Mouse (Mus musculus) heart, adult 18-20 months (tissue): ENCODE data around the gene Bco1. TPM values are rescaled to one million over a fixed set of nuclear protein-coding genes. Genes with fewer than 3 reads are reported as not detected.

Experiments used
- DNase-seq, 2 experiments: peaks; one replicate each; pipeline ENCODE4 v3.0.0; 2021 to 2022; ENCODE audit warnings: mixed read lengths in 1 of 2
- long read RNA-seq, 2 experiments: library from polyadenylated mRNA; stranded (forward); transcript quantifications; one replicate each; pipeline ENCODE4 v2.0.0; 2021
- total RNA-seq, 2 experiments: library from RNA; stranded (reverse); gene quantifications; 2 replicates each; pipeline ENCODE4 v1.2.3; 2021

The Bco1 gene
- under 1 TPM in 1 of 2 experiments, not detected in 1; 0.15 TPM for total RNA-seq
- long read RNA-seq, experiment 1 = 0 reads
- long read RNA-seq, experiment 2 = 0 reads

DNA sequence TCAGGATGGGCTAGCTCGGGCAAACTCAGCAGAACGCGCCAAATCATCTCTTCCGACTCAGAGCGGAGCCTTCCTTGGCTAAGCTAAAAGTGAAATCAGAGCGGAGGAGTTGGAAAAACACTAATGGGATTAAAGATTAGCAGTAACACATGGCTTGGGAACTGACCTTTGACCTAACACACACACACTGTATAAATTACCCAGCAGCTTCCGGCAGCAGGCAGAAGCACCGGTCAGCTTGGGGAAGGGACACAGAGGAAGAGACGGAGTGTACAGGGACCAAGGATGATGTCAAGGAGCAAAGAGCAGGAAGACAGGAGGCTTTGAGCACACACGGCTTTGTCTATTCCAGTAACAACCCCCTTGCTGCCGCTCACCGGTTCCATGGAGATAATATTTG lies at the start of gene Bco1:
TSS of gene Bco1 (plus strand) at position 208 of the 400 bp plus-strand sequence.
- DNase-seq = no peak

DNA sequence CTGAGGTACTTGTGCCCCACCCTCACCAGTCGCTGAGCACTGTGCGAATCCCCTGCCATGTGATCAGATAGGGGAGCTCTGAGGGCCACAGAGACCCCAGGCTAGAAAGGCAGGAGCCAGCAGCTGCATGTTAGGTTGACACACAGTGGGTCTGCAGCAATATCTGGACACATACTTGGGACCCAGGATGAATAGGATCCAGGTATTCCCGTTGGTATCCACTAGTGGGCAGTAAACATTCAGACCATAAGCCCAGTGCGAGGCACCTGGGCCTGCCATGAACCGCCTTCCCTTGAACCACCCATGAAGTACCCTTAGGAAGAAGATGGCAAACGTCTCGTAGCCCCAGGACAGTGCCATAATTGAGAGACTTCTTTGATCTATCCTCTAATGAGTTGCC lies 46.2 kb upstream of the Bco1 start:
- no peak for DNase-seq

DNA sequence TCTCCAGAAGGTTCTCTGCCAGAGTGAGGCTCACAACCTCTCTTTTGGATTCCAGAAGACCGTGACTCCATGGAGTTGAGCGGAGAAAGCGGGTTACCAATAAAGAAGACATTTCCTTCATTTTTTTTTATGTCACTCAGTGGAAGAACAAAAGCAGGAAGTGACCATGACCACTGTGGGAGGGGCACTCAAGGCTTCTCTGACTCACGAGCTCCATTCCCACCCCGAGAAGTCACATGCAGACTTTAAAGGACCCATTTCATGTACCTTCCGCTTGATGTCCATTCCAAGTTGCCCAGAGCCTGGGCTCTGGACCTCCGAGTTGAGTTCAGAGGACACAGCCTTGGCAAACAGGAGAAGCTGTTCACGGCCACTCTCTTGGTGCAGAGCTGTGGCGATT lies 44.9 kb upstream of the Bco1 start:
- peak in 1 of 2 experiments; percentile 36 for DNase-seq

DNA sequence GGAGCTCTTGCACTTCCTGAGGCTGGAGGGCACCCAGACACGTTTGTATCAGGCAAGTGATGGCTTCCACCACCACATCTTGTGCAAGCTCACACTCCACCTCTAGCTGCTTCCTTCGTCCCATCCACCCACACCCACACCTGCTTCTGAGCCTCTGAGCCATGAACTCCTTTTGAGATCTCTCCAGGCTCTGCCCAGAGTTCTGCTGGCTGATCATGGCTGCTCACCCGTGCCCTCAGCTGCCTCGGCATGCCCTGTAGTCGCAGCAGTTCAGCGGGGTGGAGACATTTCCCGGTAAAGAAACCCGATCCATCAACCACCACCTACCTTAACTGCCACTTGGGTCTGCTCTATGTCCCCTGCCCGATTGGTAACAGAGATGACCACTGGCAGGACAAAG lies 44.3 kb upstream of the Bco1 start:
- no peak for DNase-seq

DNA sequence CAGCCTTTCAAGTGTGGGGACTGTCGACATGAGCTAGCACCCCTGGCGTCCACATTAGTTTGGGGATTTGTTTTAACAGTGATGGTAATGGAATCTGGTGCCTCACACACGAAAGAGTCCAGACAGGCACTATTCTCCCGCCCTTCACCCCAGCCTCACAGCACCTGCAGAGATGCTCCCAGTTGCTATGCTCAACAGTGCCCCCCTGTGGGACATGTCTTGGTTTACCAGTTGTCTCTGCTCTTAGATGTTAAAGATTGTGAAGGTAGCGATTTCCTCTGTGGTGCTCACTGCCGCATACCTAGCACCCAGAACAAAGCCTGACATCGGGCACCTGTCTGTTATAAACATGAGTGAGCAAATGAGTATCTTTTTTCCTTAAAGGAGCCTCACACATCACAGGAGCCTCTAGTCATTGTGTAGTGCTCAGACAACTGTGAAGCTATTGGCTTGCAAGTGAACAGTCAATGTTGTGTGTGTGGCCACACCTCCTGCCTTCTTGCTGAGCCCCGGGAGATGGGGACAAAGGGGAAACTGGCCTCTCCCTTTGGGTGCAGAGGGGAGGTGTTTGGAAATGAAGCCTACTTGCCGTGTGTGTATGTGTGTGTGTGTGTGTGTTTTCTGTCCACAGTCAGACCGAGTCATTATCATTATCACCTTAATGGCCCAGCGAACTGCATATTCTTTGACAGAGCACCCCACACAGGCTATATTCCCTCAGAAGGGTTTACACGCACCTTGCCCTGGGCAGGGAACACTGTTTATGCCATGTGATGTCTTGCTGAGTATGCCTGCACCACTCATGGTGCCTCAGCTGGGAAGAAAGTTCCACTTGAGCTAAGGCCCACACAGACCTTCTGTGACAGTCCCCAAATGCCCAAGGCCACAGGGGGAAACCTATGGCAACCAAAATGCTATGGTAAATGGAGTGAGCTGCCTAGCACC lies 42.2 kb upstream of the Bco1 start:
- no peak for DNase-seq

DNA sequence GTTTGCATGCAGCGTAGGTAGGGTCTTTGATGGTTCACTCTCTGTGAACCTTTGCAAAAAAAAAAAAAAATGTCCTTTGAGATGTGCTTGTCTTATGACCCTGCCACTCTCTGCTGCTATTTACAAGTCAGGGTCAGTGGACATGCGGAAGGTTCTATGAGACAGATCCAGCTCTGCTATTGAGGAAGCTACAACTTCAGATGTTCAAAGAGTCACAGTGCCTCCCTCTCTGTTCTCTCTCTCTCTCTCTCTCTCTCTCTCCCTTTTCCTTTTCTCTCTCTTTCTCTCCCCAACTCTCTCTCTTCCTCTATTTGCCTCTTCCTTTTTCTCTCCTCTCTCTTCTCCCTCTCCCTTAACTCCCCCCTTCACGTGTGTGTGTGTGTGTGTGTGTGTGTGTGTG lies 41.5 kb upstream of the Bco1 start:
- DNase-seq = no peak

DNA sequence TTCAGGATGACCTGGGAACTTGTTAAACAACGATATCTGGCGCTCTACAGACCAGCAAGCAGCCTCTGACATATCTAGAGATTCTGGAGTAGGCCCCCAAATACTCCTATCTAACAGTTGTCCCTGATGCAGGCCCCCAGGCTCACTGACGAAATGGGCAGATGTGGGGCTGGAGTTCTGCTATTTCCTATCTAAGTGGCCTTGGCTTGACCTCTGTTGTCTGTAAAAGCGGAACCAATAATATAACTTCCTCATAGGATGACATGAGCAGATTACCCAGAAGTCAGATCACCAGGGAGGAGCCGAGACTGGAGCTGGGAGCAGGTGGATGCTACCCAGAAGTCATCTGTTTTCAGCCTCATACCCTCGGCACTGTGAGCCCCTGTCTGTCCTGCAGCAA lies 40.6 kb upstream of the Bco1 start:
- DNase-seq = peak in 1 of 2 experiments; percentile 41

DNA sequence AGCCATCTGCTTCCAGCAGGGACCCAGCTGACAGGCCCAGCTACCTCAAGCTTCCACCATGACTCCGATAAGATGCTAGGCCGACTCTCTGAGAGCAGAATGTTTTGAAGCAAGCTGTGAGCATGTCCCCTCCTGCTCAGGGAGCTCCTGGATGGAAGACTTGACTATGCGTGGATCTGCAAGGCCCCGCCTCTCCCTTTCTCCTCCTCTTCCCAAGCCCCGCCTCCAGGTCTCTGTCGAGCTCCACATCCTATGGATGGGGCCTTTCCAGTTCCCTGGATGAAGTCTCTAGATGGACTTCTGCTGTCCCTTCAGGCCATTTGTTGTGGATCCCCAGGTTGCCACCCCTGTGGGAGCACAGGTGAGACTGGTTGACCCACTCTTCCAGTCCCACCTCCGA lies 36.6 kb upstream of the Bco1 start:
- DNase-seq = no peak

DNA sequence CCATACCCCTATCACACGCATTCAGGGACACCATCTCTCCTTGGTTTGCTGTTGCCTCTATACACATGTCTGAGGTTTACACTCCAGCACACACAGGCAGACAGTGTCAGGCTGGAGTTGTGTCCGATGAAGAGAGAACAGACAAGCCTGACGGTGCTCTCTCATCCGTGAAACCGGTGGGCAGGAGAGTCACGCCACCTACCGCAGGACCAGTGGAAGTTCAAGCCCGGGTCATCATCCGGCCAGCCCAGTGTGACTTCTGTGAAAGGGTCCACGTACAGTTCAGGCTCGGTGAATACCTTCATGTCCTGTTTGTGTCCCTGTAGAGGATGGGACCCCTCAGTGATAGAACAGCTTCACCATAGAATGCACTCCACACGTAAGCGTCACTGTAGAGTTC lies 35.3 kb upstream of the Bco1 start:
- DNase-seq = no peak

DNA sequence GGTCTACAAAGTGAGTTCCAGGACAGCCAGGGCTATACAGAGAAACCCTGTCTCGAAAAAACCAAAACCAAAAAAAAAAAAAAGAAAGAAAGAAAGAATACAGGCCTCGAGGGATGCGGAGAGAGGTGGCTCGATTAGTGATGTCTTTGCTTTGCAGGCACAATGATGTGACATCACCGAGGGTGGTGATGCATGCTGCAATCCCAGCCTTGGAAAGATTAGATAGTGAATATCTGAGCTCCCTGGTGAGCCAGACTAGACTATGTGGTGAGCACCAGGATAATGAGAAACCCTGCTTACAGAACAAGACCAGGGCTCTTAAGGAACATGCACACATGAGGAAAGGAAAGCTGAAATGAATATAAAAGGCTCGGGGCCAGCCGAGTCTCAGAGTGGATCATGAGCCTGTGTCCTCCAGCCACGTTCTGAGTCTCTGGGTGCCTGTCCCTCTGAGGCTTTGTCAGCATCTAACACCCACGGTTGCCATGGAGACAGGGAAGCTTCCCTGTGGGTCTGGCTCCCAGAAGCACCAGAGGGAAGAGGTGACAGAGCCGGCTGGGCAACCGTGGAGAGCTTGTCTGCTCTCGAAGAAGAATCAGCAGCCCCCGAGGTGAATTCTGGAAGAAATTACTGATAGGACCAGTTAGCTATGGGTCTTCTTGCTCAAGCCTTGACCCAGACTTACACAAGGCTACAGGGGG lies 34.3 kb upstream of the Bco1 start:
- no peak for DNase-seq

DNA sequence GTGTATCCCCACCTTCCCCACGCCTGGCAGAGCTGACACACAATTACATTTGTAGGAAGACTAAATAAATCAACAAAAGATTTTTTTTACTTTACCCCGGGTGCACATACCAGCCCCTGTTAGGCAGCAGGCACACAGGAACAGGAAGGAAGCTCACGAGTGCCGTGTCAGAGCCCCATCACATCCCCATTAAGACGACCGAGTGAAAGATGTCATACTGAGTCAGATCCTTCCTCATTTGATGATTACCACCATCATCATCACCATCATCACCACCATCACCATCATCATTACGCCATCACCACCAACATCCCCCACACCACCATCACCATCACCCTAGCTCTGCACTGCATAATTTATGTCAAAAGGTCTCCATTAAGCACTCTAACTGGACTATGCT lies 28.7 kb upstream of the Bco1 start:
- no peak for DNase-seq

DNA sequence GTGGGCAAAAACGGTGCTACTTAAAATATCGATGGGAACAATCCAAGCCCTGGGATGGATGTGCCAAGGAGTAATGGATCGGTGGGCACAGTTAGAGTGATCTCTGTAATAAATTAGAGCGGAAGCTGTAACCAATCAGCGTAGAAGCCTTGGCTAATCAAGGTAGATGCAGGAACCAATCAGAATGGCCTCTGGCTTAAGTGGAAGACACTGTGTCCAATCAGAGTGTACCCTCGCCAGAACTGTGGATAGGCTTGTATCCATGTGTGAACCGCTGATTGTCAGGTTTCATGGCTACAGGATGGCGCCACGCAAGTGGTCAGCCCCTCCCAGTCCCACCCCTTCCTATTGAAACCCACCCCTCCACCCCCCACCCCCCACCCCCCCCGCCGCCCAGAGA lies 28.3 kb upstream of the Bco1 start:
- no peak for DNase-seq

DNA sequence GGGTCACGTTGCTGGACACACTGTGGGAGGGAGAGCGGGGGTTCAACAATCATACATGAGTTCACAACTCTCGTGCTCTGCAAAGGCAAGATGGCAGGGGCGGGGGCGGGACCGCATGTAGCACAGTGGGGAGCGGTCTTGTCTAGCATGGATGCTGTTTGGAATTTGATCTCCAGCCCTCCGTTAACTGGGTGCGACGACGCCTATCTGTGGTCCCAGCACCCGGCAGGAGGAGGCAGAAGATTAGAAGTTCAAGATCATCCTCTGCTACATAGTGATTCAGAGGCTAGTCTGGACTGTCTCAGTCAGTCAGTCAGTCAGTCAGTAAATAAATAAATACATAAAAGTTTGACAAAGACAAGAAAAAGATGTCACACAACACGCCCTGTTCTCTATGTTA lies 27.4 kb upstream of the Bco1 start:
- no peak for DNase-seq

DNA sequence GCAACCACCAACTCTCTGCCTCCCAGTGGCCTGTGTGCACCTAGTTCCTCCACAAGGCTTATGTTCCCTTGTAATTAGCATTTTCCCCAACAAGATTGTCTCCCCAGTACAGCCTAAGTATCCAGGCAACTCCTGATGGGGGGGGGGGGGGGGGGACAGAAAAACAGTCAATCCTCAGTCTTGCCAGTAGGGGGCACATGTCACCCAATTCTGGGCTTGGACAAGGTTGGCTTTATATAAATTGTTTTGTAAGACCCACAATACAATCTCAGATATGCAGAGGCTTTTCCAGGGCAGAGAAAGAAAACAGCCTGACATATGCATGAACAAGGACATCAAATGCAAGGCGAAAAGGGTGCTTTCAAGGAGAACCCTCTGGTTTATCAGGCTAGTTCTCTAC lies 25.9 kb upstream of the Bco1 start:
- DNase-seq = no peak

DNA sequence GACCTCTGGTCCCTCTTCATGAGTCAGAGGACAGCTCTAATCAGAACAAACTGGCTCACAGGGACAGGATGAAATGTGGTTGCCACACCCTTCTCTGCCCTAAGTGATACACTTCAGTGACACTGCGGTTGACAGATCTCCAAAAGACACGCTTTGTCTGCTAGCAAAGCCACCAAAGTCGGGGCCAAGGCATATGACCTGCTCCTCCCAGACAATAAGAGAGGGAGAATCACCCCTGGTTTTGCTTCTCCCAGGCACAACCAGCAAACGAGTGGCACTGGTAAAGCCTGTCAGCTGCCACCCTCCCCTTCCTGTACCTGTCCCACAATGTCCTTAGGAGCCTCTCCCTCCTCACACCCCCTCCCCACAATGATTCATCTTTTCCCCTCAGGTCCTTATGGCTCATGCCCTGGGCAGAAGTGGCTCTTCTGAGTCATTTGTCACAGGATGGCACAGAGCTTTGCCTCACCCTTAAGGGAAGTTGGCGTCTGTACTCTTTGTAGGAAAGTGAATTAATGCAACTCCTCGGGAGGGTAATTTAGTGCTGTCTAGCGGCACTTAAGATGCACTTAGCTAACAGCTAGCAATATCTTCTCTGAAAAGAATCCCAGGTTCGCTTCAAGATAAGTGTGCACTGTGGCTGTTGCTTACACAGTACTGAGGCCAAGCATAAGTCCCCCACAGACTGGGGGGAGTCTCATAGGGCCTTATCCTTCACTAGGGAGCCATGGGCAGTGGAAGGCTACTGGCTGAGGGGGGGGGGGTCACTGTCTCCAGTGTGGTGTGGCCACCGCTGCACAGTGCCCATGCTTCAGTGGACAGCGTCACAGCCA lies 21.1 kb upstream of the Bco1 start:
- peak in 1 of 2 experiments; percentile 12 for DNase-seq

DNA sequence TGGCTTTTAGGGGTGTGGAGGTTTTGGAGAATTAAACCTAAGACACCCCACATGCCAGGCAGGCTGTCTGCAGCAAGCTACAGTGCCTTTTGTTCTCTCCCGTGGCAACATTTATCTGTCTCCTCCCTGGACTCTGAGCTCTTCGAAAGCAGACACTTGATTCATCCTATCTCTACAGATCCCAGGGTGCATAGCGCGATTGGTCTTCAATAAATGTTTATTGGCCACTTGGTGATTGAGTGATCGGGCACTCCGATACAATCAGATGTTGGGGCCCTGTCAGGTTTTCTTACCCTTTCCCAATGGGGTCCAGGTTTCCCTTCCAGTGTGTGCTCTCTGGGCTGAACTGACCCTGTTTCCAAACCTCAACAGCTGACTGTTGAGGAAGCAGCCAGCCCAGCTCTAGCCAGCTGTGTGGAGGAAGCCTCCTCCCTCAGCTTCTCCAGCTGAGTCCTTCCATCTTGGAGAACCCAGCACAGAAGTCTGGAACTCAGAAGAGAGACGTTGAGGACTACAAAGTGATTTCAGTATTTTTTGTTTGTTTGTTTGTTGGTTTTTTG lies 17.2 kb upstream of the Bco1 start:
- no peak for DNase-seq

DNA sequence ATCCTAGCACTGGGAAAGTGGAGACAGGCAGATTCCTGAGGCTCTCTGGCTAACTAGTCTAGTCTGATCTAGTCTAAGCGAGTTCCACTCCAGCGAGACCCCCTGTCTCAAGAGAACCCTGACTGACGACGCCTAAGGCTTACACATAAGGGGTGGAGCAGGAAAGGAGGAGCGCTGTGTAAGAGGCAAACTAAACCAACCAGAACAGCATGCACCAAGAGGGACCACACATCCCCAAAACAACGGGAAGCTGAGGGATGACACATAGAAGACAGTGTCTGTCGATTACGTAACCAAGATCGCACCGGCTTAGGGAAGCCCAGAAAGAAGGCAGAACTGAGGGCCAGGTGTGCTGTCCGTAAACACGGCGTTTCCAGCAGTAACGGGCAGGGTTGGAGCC lies 16.0 kb upstream of the Bco1 start:
- no peak for DNase-seq

DNA sequence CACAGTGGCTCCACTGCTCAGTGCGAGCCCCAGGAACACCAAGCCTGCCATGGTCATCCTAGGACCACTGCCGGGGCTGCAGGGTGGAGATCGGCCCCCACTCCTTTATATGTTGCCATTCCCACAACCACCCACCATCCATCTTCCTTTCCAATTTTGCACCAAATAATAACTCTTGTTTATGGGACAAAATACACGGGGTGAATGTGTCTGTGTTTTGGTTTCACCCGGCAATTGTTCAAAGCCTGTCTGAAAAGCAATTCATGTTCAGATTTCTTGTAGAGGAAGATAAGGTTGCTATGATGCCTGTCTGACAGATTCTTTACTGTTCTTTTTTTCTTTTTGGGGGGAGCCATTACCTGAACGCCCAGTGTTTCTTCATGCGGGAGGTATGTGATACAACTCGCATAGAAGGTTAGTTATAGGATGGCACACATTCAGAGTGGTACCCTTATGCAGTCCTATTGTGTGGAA lies 13.2 kb upstream of the Bco1 start, which contains the start of gene Pkd1l2:
TSS of gene Pkd1l2 (minus strand) at position 51 of the 474 bp plus-strand sequence.
- DNase-seq = no peak

DNA sequence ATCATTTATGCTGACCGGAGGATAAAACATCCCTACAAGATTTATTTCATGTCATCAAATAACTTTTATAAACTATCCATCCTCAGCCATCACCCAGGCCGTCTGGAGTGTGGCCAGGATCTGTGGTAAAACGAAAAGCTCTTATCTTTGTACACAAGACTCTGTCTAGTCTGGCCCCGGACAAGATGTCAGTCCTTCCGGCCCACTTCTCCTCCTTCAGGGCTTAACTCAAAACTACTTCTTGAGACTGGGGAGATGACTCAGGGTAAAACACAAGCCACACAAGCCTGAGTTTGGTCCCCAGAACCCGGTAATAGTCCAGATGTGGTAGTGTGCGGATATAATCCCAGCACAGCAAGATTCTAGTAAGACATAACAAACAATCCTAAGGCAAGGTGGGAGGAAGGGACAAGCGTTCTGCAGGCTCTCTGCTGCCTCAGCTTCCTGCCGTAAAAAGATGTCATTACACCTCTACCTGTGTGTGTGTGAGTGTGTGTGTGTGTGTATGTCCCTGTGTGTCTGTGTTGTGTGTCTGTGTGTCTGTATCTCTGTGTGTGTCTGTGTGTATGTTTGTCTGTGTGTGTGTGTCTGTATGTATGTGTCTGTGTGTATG lies 12.6 kb upstream of the Bco1 start:
- DNase-seq = no peak

DNA sequence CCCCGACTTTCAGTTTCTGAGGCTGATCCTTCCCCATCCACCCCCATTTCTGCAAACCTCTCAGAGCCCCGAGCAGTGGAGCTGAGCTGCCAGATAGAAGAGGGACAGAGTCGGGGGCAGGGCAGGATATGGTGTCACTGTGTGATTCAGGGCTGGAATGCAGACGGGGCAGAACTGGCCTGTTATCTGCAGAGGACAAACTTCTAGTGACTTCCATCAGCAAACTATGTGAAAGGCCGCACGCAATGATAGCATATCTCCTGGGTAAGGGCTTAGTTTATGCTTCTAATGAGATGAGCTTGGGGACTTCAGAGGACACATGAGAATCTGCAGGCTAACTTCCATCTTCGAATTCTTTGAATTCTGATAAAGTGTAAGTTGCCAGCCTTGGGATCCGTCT lies 10.1 kb upstream of the Bco1 start:
- no peak for DNase-seq

DNA sequence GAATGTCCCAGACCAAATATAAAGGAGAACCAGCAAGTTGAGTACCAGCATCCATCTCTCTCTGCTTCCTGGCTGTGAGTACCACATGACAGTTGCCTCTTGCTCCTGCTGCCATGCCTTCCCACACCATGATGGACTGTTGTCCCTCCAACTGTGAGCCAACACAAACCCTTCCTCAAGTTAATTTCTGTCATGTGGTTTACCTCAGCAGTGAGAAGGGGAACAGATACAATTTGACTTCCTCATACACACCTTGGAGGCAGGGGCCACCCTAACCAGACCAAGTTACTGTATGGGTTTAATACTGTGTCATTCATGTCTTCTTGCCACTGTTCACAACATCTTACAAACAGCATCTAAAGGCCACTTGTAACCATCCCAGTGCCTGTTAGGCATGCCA lies 8.6 kb upstream of the Bco1 start:
- no peak for DNase-seq

DNA sequence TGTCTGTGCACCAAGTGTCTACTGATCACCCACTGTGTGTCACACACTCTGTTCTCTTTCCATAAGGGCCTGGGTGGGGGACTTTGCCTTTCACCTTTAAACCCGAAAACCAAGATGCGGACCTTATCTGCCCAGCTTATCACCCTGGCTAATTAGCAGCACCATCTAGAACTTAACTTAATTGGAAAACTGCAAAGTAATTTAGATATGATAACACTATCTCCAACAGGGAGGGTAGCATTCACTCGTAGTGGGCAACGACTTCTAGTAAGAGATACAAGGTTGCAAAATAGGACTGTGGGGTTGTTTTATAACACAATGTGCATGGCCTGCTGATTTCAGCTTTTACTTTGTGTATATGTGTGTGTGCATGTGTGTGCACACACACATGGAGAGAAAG lies 5.9 kb upstream of the Bco1 start:
- no peak for DNase-seq
